Mouse (Mus musculus) T-cell, adult 2 months (primary cell): Measurements from ENCODE around the gene Alyref.
"Not testable (repeated sequence)": the region's sequence is repeated elsewhere in the genome, so short reads cannot be mapped to it uniquely, and the experiment has no call there.

Source experiments
- DNase-seq: peaks from one replicate; pipeline ENCODE4 v3.0.0; 2022; ENCODE audit warnings: low spot score

Gene Alyref

GRCm38 (mm10) chr11:120572752-120573584, 25.2 kb downstream of the Alyref start, which contains the start of gene P4hb:
P4hb (minus strand) TSS chr11:120573253.
- DNase-seq = peak; percentile 99

- no peak for DNase-seq
Observed at GRCm38 (mm10) chr11:120572417-120572751, 25.8 kb downstream of the Alyref start.

- no peak for DNase-seq
Observed at GRCm38 (mm10) chr11:120571754-120572416, 26.3 kb downstream of the Alyref start.

GRCm38 (mm10) chr11:120571122-120571521, 27.0 kb downstream of the Alyref start:
- DNase-seq = no peak

GRCm38 (mm10) chr11:120568324-120568723, 29.8 kb downstream of the Alyref start:
- DNase-seq = no peak

GRCm38 (mm10) chr11:120565114-120565513, 33.1 kb downstream of the Alyref start:
- DNase-seq = no peak

GRCm38 (mm10) chr11:120562949-120563348, 35.2 kb downstream of the Alyref start:
- DNase-seq = no peak

GRCm38 (mm10) chr11:120560952-120561728, 37.0 kb downstream of the Alyref start:
- no peak for DNase-seq

GRCm38 (mm10) chr11:120558843-120559242, 39.3 kb downstream of the Alyref start:
- not testable (repeated sequence) for DNase-seq

GRCm38 (mm10) chr11:120555260-120555659, 42.9 kb downstream of the Alyref start:
- DNase-seq = no peak

GRCm38 (mm10) chr11:120554834-120555233, 43.3 kb downstream of the Alyref start:
- no peak for DNase-seq

- no peak for DNase-seq
Observed at GRCm38 (mm10) chr11:120552736-120553135, 45.4 kb downstream of the Alyref start.

GRCm38 (mm10) chr11:120550810-120551440, 47.2 kb downstream of the Alyref start, which contains the start of gene Ppp1r27:
Ppp1r27 (minus strand) TSS chr11:120551132.
- no peak for DNase-seq

GRCm38 (mm10) chr11:120549986-120550809, 48.0 kb downstream of the Alyref start:
- no peak for DNase-seq

GRCm38 (mm10) chr11:120549168-120549945, 48.8 kb downstream of the Alyref start, which contains the start of gene Mcrip1:
Mcrip1 (minus strand) TSS chr11:120549727.
- DNase-seq = peak; percentile 91

- no peak for DNase-seq
Observed at GRCm38 (mm10) chr11:120548786-120549167, 49.4 kb downstream of the Alyref start.

GRCm38 (mm10) chr11:120548214-120548613, 50.0 kb downstream of the Alyref start:
- DNase-seq = no peak

GRCm38 (mm10) chr11:120547469-120547868, 50.7 kb downstream of the Alyref start:
- peak; percentile 28 for DNase-seq

GRCm38 (mm10) chr11:120545964-120546363, 52.2 kb downstream of the Alyref start:
- DNase-seq = no peak

- DNase-seq = no peak
Observed at GRCm38 (mm10) chr11:120542376-120542775, 55.8 kb downstream of the Alyref start.
